Mouse (Mus musculus) liver, postnatal 0 days (tissue): ENCODE data around the gene Tctex1d2.

ENCODE experiments used
- CTCF ChIP-seq: sonication (generic); IDR thresholded peaks from 2 replicates; pipeline ENCODE4 v1.5.1; 2016; ENCODE audit warnings: antibody characterized with exemption, low read depth
- EP300 ChIP-seq: IDR thresholded peaks from 2 replicates; pipeline ENCODE4 v1.6.1; 2016; ENCODE audit warnings: antibody characterized with exemption, low read depth, mild to moderate bottlenecking

DNA sequence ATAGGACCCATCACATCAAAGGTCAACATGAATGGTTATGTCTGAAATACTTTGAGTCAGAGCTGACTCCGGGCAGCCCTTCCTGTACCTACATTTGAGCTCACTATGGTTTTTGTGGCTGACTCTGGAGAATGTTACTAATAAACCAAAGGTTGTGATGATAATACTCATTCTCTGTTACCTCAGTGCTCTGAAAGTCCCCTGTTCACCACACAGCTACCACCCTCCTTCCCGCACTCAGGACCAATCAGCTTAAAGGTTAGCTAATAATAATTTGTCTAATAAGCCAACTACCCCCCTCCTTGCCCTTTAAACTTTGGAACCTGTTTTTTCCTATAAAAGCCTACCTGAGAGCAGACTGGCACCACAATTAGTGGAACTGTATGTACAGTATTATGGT is 39.9 kb upstream of the Tctex1d2 start:
- TF ChIP-seq CTCF (no peak), EP300 (no peak)
